Mouse (Mus musculus): Measurements from ENCODE around the gene Gm9964. TPM values are rescaled to one million over a fixed set of nuclear protein-coding genes. Genes with fewer than 3 reads are reported as not detected.

The Gm9964 gene
- polyA plus RNA-seq (2014; fragmentation: Nextera tagmentation; extraction: Ambion mirVana): not detected in 2 replicates

GRCm38 (mm10) chr11:79296856-79297491, at the start of gene Gm9964:
TSS of gene Gm9964 (minus strand) at chr11:79296906.
- no peaks in the 10 kb centered on the region for H3K9me3 ChIP-seq (replicated peaks; ENCODE audit: control insufficient read depth, low read length)
- no peak within 1 kb of the TSS for H3K9ac ChIP-seq (ENCODE audit: low read depth, low read length)
- H3K4me2 ChIP-seq: no peak within 1 kb of the TSS
- H3K27ac ChIP-seq (ENCODE audit: low read depth, low read length): no peak within 1 kb of the TSS
- no peak for ATAC-seq (replicated peaks; ENCODE audit: insufficient number of reproducible peaks, low FRiP score, low TSS enrichment)
- no peaks in the 10 kb centered on the region for H3K27me3 ChIP-seq (ENCODE audit: control insufficient read depth, insufficient read depth, low read length)
- no peaks in the 10 kb centered on the region for H3K4me1 ChIP-seq (ENCODE audit: control insufficient read depth, insufficient read depth, low read length)
- H3K4me3 ChIP-seq (ENCODE audit: low read depth, low read length): no peak within 1 kb of the TSS
- no peaks in the 10 kb centered on the region for H3K36me3 ChIP-seq (ENCODE audit: control insufficient read depth, insufficient read depth, low read length)
- 81% methylated on average over 5 of the region's 5 CpGs for WGBS (ENCODE audit: insufficient replicate concordance)

- Histone ChIP-seq H3K27me3 (ENCODE audit: control insufficient read depth, insufficient read depth, low read length) (no peaks in the 10 kb centered on the region), H3K27ac (ENCODE audit: low read depth, low read length) (peak overlapping the region; percentile 87), H3K9ac (ENCODE audit: low read depth, low read length) (peak overlapping the region; percentile 91), H3K4me2 (peak overlapping the region; percentile 71), H3K4me1 (ENCODE audit: control insufficient read depth, insufficient read depth, low read length) (peaks cover 22% of the 10 kb centered on the region), H3K9me3 (replicated peaks; ENCODE audit: control insufficient read depth, low read length) (no peaks in the 10 kb centered on the region; the same call in 1 of the 2 replicates), H3K36me3 (ENCODE audit: control insufficient read depth, insufficient read depth, low read length) (no peaks in the 10 kb centered on the region; the same call in 1 of the 2 replicates), H3K4me3 (ENCODE audit: low read depth, low read length) (peak overlapping the region; percentile 93)
- 2% methylated on average over 39 of the region's 63 CpGs for WGBS (ENCODE audit: insufficient replicate concordance)
- ATAC-seq (replicated peaks; ENCODE audit: insufficient number of reproducible peaks, low FRiP score, low TSS enrichment): peak; percentile 67
Measured at GRCm38 (mm10) chr11:79339808-79340781, 43.4 kb upstream of the Gm9964 start.

GRCm38 (mm10) chr11:79339234-79339807, 42.6 kb upstream of the Gm9964 start, which contains the start of gene Nf1:
TSS of gene Nf1 (plus strand) at chr11:79339693.
- H3K9ac ChIP-seq (ENCODE audit: low read depth, low read length): peak within 1 kb of the TSS; percentile 91
- H3K4me3 ChIP-seq (ENCODE audit: low read depth, low read length): peak within 1 kb of the TSS; percentile 93
- under 1% methylated on average over 47 of the region's 49 CpGs for WGBS (ENCODE audit: insufficient replicate concordance)
- H3K27ac ChIP-seq (ENCODE audit: low read depth, low read length): peak within 1 kb of the TSS; percentile 87
- peak within 1 kb of the TSS; percentile 71 for H3K4me2 ChIP-seq
- H3K36me3 ChIP-seq (ENCODE audit: control insufficient read depth, insufficient read depth, low read length): no peaks in the 10 kb centered on the region; the same call in 1 of the 2 replicates
- H3K4me1 ChIP-seq (ENCODE audit: control insufficient read depth, insufficient read depth, low read length): peaks cover 22% of the 10 kb centered on the region
- H3K27me3 ChIP-seq (ENCODE audit: control insufficient read depth, insufficient read depth, low read length): no peaks in the 10 kb centered on the region
- peak; percentile 89 for ATAC-seq (replicated peaks; ENCODE audit: insufficient number of reproducible peaks, low FRiP score, low TSS enrichment)
- H3K9me3 ChIP-seq (replicated peaks; ENCODE audit: control insufficient read depth, low read length): no peaks in the 10 kb centered on the region; the same call in 1 of the 2 replicates

- peak overlapping the region; percentile 87; the same call in 1 of the 2 replicates for H3K27ac ChIP-seq (ENCODE audit: low read depth, low read length)
- peak overlapping the region; percentile 91 for H3K9ac ChIP-seq (ENCODE audit: low read depth, low read length)
- no peaks in the 10 kb centered on the region; the same call in 1 of the 2 replicates for H3K36me3 ChIP-seq (ENCODE audit: control insufficient read depth, insufficient read depth, low read length)
- H3K4me2 ChIP-seq: peak overlapping the region; percentile 71
- H3K4me1 ChIP-seq (ENCODE audit: control insufficient read depth, insufficient read depth, low read length): peaks cover 22% of the 10 kb centered on the region
- 45% methylated on average over 4 of the region's 4 CpGs for WGBS (ENCODE audit: insufficient replicate concordance)
- H3K27me3 ChIP-seq (ENCODE audit: control insufficient read depth, insufficient read depth, low read length): no peaks in the 10 kb centered on the region
- H3K4me3 ChIP-seq (ENCODE audit: low read depth, low read length): peak overlapping the region; percentile 93
- no peak for ATAC-seq (replicated peaks; ENCODE audit: insufficient number of reproducible peaks, low FRiP score, low TSS enrichment)
- H3K9me3 ChIP-seq (replicated peaks; ENCODE audit: control insufficient read depth, low read length): no peaks in the 10 kb centered on the region; the same call in 1 of the 2 replicates
Measured at GRCm38 (mm10) chr11:79338621-79339020, 41.9 kb upstream of the Gm9964 start.

- Histone ChIP-seq H3K9me3 (replicated peaks; ENCODE audit: control insufficient read depth, low read length) (no peaks in the 10 kb centered on the region; the same call in 1 of the 2 replicates), H3K36me3 (ENCODE audit: control insufficient read depth, insufficient read depth, low read length) (no peaks in the 10 kb centered on the region), H3K9ac (ENCODE audit: low read depth, low read length) (no peak overlapping the region), H3K4me3 (ENCODE audit: low read depth, low read length) (no peak overlapping the region), H3K4me2 (no peak overlapping the region), H3K27ac (ENCODE audit: low read depth, low read length) (no peak overlapping the region), H3K4me1 (ENCODE audit: control insufficient read depth, insufficient read depth, low read length) (peaks cover 22% of the 10 kb centered on the region), H3K27me3 (ENCODE audit: control insufficient read depth, insufficient read depth, low read length) (no peaks in the 10 kb centered on the region)
- 82% methylated on average over 5 of the region's 5 CpGs for WGBS (ENCODE audit: insufficient replicate concordance)
- ATAC-seq (replicated peaks; ENCODE audit: insufficient number of reproducible peaks, low FRiP score, low TSS enrichment): no peak
Measured at GRCm38 (mm10) chr11:79336722-79337267, 40.1 kb upstream of the Gm9964 start.

DNA sequence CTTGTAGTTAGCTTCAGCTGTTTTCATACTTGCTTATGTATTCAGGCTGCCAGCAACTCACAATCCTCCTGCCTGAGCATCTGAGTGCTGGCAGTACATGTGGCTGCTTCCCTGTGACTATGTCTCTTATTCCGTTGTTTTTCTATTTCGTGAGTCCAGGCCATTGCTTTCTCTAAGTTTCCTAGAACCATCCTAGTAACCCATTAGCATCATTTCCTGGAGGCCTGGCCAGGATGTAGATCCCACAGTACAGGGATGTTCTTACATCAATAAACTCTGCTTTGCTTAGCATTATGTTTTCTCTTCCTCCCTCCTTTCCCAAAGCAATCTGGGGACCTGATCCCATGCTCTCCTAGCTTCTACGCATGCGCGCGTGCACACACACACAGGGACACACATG, 38.4 kb upstream of the Gm9964 start:
- Histone ChIP-seq H3K4me3 (ENCODE audit: low read depth, low read length) (no peak overlapping the region), H3K9me3 (replicated peaks; ENCODE audit: control insufficient read depth, low read length) (no peaks in the 10 kb centered on the region; the same call in 1 of the 2 replicates), H3K36me3 (ENCODE audit: control insufficient read depth, insufficient read depth, low read length) (no peaks in the 10 kb centered on the region), H3K9ac (ENCODE audit: low read depth, low read length) (no peak overlapping the region), H3K27ac (ENCODE audit: low read depth, low read length) (no peak overlapping the region), H3K27me3 (ENCODE audit: control insufficient read depth, insufficient read depth, low read length) (no peaks in the 10 kb centered on the region), H3K4me1 (ENCODE audit: control insufficient read depth, insufficient read depth, low read length) (peaks cover 13% of the 10 kb centered on the region; the same call in 1 of the 2 replicates), H3K4me2 (no peak overlapping the region)
- ATAC-seq (replicated peaks; ENCODE audit: insufficient number of reproducible peaks, low FRiP score, low TSS enrichment): no peak
- 89% methylated on average over 6 of the region's 6 CpGs for WGBS (ENCODE audit: insufficient replicate concordance)

GRCm38 (mm10) chr11:79329585-79329984, 32.9 kb upstream of the Gm9964 start:
- H3K4me1 ChIP-seq (ENCODE audit: control insufficient read depth, insufficient read depth, low read length): no peaks in the 10 kb centered on the region
- no peak for ATAC-seq (replicated peaks; ENCODE audit: insufficient number of reproducible peaks, low FRiP score, low TSS enrichment)
- no peak overlapping the region for H3K4me3 ChIP-seq (ENCODE audit: low read depth, low read length)
- H3K9me3 ChIP-seq (replicated peaks; ENCODE audit: control insufficient read depth, low read length): no peaks in the 10 kb centered on the region
- 93% methylated on average over 1 of the region's 1 CpGs for WGBS (ENCODE audit: insufficient replicate concordance)
- H3K36me3 ChIP-seq (ENCODE audit: control insufficient read depth, insufficient read depth, low read length): no peaks in the 10 kb centered on the region
- H3K27ac ChIP-seq (ENCODE audit: low read depth, low read length): no peak overlapping the region
- H3K9ac ChIP-seq (ENCODE audit: low read depth, low read length): no peak overlapping the region
- H3K27me3 ChIP-seq (ENCODE audit: control insufficient read depth, insufficient read depth, low read length): no peaks in the 10 kb centered on the region
- H3K4me2 ChIP-seq: no peak overlapping the region

DNA sequence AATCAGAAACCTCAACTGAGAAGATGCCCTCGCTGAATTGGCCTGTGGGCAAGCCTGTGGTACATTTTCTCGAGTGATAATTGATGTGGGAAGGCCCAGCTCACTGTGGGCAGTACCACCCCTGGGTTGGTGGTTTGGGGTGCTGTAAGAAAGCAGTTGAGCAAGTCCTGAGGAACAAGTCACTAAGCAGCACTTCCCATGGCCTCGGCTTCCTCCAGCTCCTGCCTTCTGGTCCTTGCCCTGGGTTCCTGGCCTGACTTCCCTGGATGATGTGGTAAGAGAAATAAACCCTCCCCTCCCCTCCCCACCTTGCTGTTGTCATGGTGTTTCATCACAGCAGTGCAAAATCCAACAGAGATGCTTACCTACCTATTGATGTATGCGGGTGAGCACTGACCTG, 31.4 kb upstream of the Gm9964 start:
- Histone ChIP-seq H3K36me3 (ENCODE audit: control insufficient read depth, insufficient read depth, low read length) (no peaks in the 10 kb centered on the region), H3K9me3 (replicated peaks; ENCODE audit: control insufficient read depth, low read length) (no peaks in the 10 kb centered on the region), H3K4me1 (ENCODE audit: control insufficient read depth, insufficient read depth, low read length) (no peaks in the 10 kb centered on the region), H3K27me3 (ENCODE audit: control insufficient read depth, insufficient read depth, low read length) (no peaks in the 10 kb centered on the region), H3K9ac (ENCODE audit: low read depth, low read length) (no peak overlapping the region), H3K4me2 (no peak overlapping the region), H3K4me3 (ENCODE audit: low read depth, low read length) (no peak overlapping the region), H3K27ac (ENCODE audit: low read depth, low read length) (no peak overlapping the region)
- WGBS (ENCODE audit: insufficient replicate concordance): 83% methylated on average over 4 of the region's 4 CpGs
- no peak for ATAC-seq (replicated peaks; ENCODE audit: insufficient number of reproducible peaks, low FRiP score, low TSS enrichment)

All from heart, embryonic 11.5 days (tissue).